Mouse (Mus musculus) heart, embryonic 11.5 days (tissue): ENCODE measurements around the gene Olfr812. TPM values are rescaled to one million over a fixed set of nuclear protein-coding genes. Genes with fewer than 3 reads are reported as not detected.

Experiments
- polyA plus RNA-seq: library from polyadenylated mRNA; unstranded; fragments of >200 nt; fragmentation: Nextera tagmentation; extraction: Ambion mirVana; gene quantifications from 2 replicates; pipeline ENCODE4 v1.2.1, GENCODE M21; 2014

Gene Olfr812
- polyA plus RNA-seq, 1 experiment from 2014 or later = not detected

Other genes starting within 250 kb of the Olfr812 start
- gene Olfr796, start 233.5 kb downstream of the Olfr812 start, polyA plus RNA-seq = not detected in 2 replicates
- not detected in 2 replicates for gene Olfr798, start 218.2 kb downstream of the Olfr812 start, polyA plus RNA-seq
- gene Olfr799, start 208.6 kb downstream of the Olfr812 start, polyA plus RNA-seq = not detected in 2 replicates
- not detected in 2 replicates for gene Olfr800, start 188.4 kb downstream of the Olfr812 start, polyA plus RNA-seq
- gene Olfr801, start 172.2 kb downstream of the Olfr812 start, polyA plus RNA-seq = not detected in 2 replicates
- gene Olfr802, start 157.9 kb downstream of the Olfr812 start, polyA plus RNA-seq = 0.03 TPM in 1 of 2 replicates, not detected in the other
- not detected in 2 replicates for gene Olfr803, start 151.8 kb downstream of the Olfr812 start, polyA plus RNA-seq
- gene Olfr804, start 142.9 kb downstream of the Olfr812 start, polyA plus RNA-seq = not detected in 2 replicates
- not detected in 2 replicates for gene Olfr805, start 116.7 kb downstream of the Olfr812 start, polyA plus RNA-seq
- gene Olfr806, start 104.2 kb downstream of the Olfr812 start, polyA plus RNA-seq = not detected in 2 replicates
- gene Olfr807, start 88.3 kb downstream of the Olfr812 start, polyA plus RNA-seq = not detected in 2 replicates
- not detected in 2 replicates for gene Olfr808, start 80.6 kb downstream of the Olfr812 start, polyA plus RNA-seq
- not detected in 2 replicates for gene Olfr809, start 71.5 kb downstream of the Olfr812 start, polyA plus RNA-seq
- not detected in 2 replicates for gene Olfr810, start 51.2 kb downstream of the Olfr812 start, polyA plus RNA-seq
- gene Olfr811, start 41.7 kb downstream of the Olfr812 start, polyA plus RNA-seq = not detected in 2 replicates
- not detected in 2 replicates for gene Olfr813, start 9.3 kb upstream of the Olfr812 start, polyA plus RNA-seq
- not detected in 2 replicates for gene Olfr814, start 33.8 kb upstream of the Olfr812 start, polyA plus RNA-seq
- gene Olfr815, start 59.8 kb upstream of the Olfr812 start, polyA plus RNA-seq = not detected in 2 replicates
- gene Olfr816, start 69.5 kb upstream of the Olfr812 start, polyA plus RNA-seq = not detected in 2 replicates
- gene Olfr818, start 103.0 kb upstream of the Olfr812 start, polyA plus RNA-seq = not detected in 2 replicates
- gene Olfr819, start 121.2 kb upstream of the Olfr812 start, polyA plus RNA-seq = not detected in 2 replicates
- gene Olfr247, start 130.0 kb upstream of the Olfr812 start, polyA plus RNA-seq = not detected in 2 replicates
- not detected in 2 replicates for gene Gm10310, start 139.0 kb upstream of the Olfr812 start, polyA plus RNA-seq
- gene Olfr820, start 166.5 kb upstream of the Olfr812 start, polyA plus RNA-seq = not detected in 2 replicates
- not detected in 2 replicates for gene Olfr821, start 184.3 kb upstream of the Olfr812 start, polyA plus RNA-seq
- not detected in 2 replicates for gene Olfr822, start 225.1 kb upstream of the Olfr812 start, polyA plus RNA-seq